In genomic region chr13:6191915-6192295, GRCm38 (mm10) we compare ENCODE assay signal across 10 mouse cellular contexts.
DNase-seq lines count a peak whose midpoint lies in the region; ATAC-seq lines count a peak whose summit lies in the region.
"Had no signal": no experiment of that assay in that cellular context is flagged by ENCODE, and none has a peak within 500 bp of the region (broad histone marks: within the 10 kb centered on the region; RNA-seq: fewer than 3 reads in every experiment).

No protein-coding gene starts in this region.

- no peak overlapping the region for H3K4me2 ChIP-seq in forebrain, embryonic 13.5 days
- H3K4me2 ChIP-seq in hindbrain, embryonic 12.5 days (replicated peaks) = no peak overlapping the region
- H3K4me2 ChIP-seq: heart, embryonic 15.5 days had no signal

- H3K36me3 ChIP-seq in forebrain, embryonic 13.5 days (ENCODE audit: poor library complexity, severe bottlenecking) = no peaks in the 10 kb centered on the region
- H3K36me3 ChIP-seq in hindbrain, embryonic 12.5 days = no peaks in the 10 kb centered on the region
- H3K36me3 ChIP-seq: heart, embryonic 15.5 days had no signal

- no peak overlapping the region for H3K9ac ChIP-seq in forebrain, embryonic 13.5 days
- H3K9ac ChIP-seq in hindbrain, embryonic 12.5 days = no peak overlapping the region
- H3K9ac ChIP-seq: heart, embryonic 15.5 days had no signal

- no peak for ATAC-seq in megakaryocyte-erythroid progenitor cell, adult 5-6 weeks (replicated peaks; ENCODE audit: low FRiP score, low TSS enrichment, poor library complexity, severe bottlenecking)
- no peak for ATAC-seq in forebrain, embryonic 13.5 days
- no peak for ATAC-seq in hindbrain, embryonic 12.5 days (ENCODE audit: low FRiP score)

- WGBS in forebrain, embryonic 13.5 days = 27% methylated on average over 5 of the region's 5 CpGs
- 58% methylated on average over 5 of the region's 5 CpGs for WGBS in hindbrain, embryonic 12.5 days

- H3K4me3 ChIP-seq in forebrain, embryonic 13.5 days = no peak overlapping the region
- no peak overlapping the region for H3K4me3 ChIP-seq in hindbrain, embryonic 12.5 days
- H3K4me3 ChIP-seq: heart, embryonic 15.5 days had no signal

- no peaks in the 10 kb centered on the region for H3K27me3 ChIP-seq in forebrain, embryonic 13.5 days
- no peaks in the 10 kb centered on the region for H3K27me3 ChIP-seq in hindbrain, embryonic 12.5 days
- H3K27me3 ChIP-seq: heart, embryonic 15.5 days had no signal

- no peaks in the 10 kb centered on the region for H3K9me3 ChIP-seq in forebrain, embryonic 13.5 days (replicated peaks)
- H3K9me3 ChIP-seq in hindbrain, embryonic 12.5 days (replicated peaks) = no peaks in the 10 kb centered on the region
- H3K9me3 ChIP-seq: heart, embryonic 15.5 days had no signal

- H3K4me1 ChIP-seq in forebrain, embryonic 13.5 days = peaks cover 25% of the 10 kb centered on the region
- H3K4me1 ChIP-seq in hindbrain, embryonic 12.5 days = peaks cover 6% of the 10 kb centered on the region

- peak; percentile 10 for DNase-seq in adrenal gland, adult 8-10 months
- DNase-seq in adrenal gland, postnatal 25 days = no peak
- DNase-seq in urinary bladder, postnatal 14 days (ENCODE audit: low spot score) = peak; percentile 49
- no peak for DNase-seq in urinary bladder, adult 2 months (ENCODE audit: low spot score)
- DNase-seq in left cerebral cortex, adult 18-20 months (ENCODE audit: low spot score in 2 of 2) = peak; percentile 47 to 57
- DNase-seq: cerebellum, adult 11-12 months had no signal

- no peak overlapping the region for H3K27ac ChIP-seq in forebrain, embryonic 13.5 days
- no peak overlapping the region for H3K27ac ChIP-seq in hindbrain, embryonic 12.5 days
- H3K27ac ChIP-seq: heart, embryonic 15.5 days had no signal

Comparison
In these comparisons a context has a peak if more than half of its experiments do, and no peak if none do; other contexts are left out.
1. DNase-seq: peak in adrenal gland, adult 8-10 months (single experiment), urinary bladder, postnatal 14 days (single experiment) and left cerebral cortex, adult 18-20 months (2 of 2); none in adrenal gland, postnatal 25 days (single experiment) and urinary bladder, adult 2 months (single experiment).